Mouse (Mus musculus) central nervous system, embryonic 18 days (tissue): ENCODE results near the gene Prpf6. TPM values are rescaled to one million over a fixed set of nuclear protein-coding genes. Genes with fewer than 3 reads are reported as not detected.

Experiments used
- polyA plus RNA-seq: library from polyadenylated mRNA; depleted of rRNA; stranded (reverse); fragments of >200 nt; gene quantifications from 2 replicates; pipeline ENCODE4 v1.2.3, GENCODE M21; 2012; rRNA removed

The Prpf6 gene
- 34.2 and 36.7 TPM in 2 replicates for polyA plus RNA-seq

DNA sequence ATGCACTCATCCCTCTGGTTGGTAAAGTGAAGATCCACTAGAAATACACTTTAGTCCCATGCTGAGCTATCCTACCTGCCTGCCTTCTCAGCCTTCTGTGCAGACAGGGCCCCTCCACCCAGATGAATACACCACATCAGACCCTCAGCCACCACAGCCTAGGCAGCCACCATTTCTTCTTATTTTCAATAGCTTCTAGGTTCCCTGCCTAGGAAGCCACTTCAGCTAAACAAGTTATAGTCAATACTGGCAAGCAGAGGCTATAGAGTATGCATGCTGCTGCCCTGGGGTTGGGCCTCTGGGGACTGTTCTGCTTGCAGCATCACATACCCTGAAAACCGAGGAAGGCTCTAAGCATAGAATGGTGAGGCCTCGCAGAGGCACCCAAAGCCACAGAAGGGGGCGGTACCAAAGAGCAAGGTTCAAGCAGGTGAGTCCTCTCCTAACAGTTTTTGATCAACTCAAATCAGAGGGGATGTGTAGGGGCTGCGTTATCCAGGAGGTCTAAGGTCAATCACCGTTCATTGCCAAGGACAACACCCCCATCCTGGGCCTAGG is at the start of gene Prpf6:
TSS of gene Prpf6 (plus strand) at position 341 of the 558 bp plus-strand sequence.

DNA sequence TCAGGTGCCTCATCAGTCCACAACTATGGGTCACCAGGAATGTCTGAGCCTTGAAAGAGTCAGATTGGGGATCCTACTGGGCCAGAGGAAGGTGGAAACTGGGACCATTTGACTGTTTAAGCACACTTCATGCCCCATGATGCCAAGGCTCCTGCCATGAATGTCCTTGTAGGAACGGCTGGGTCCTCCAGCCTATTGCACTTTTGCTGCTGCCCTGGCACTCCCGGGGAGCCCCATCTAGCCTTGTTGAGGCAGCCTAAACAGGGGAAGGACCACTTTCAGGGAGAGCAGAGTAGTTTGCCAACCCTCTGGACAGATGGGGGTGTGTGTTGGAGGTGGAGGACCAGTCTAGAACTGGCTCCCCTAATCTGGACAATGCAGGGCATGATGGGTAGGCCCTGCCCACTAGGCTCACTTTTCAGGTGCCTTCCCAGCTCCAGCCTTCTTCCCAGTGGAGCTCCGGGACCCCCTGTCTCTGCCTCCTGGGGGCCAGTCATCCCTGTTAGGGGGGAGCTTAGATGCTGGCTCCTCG is 7.2 kb upstream of the Prpf6 start, which contains the start of gene Uckl1:
TSS of gene Uckl1 (minus strand) at position 482 of the 532 bp plus-strand sequence.

DNA sequence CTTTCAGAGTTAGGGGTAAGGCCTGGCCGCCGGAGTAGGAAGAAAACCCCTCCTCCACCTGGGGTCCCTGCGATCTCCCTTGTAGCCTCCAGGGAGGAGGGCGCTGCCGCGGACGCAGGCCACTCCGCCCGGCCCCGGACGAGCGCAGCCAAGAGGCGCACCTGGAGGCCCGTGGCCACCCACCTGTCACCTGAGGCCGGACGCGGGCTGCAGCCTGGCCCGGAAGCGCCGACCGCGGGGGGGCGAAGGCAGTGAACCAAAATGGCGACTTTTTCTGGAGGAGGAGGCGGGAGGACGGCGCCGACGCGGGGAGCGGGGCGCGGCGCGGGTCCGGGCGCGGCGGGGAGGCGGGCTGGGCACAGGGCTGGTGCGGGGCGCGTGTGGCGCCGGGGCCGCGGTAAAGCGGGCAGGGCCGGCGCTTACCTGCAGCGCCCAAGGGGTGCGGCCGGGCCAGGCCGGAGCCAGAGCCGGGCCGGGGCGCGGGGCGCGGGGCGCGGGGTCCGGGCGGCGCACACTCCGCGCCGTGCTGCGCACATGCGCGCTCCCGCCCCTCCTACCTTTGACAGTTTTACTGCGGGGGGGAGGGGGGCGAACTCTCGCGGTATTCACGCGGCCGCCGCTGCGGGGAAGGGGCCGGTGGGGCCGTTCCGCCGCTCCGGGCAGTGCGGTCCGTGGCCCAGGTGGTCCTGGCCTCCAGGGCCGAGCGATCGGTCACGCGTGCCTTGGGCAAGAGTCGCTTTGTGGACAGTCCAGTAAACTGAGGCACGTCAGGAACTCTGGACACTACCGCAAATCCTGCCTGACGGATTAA is 768 bp downstream of the Prpf6 start, which contains the start of gene Zfp512b:
TSS of gene Zfp512b (minus strand) at position 573 of the 811 bp plus-strand sequence.

DNA sequence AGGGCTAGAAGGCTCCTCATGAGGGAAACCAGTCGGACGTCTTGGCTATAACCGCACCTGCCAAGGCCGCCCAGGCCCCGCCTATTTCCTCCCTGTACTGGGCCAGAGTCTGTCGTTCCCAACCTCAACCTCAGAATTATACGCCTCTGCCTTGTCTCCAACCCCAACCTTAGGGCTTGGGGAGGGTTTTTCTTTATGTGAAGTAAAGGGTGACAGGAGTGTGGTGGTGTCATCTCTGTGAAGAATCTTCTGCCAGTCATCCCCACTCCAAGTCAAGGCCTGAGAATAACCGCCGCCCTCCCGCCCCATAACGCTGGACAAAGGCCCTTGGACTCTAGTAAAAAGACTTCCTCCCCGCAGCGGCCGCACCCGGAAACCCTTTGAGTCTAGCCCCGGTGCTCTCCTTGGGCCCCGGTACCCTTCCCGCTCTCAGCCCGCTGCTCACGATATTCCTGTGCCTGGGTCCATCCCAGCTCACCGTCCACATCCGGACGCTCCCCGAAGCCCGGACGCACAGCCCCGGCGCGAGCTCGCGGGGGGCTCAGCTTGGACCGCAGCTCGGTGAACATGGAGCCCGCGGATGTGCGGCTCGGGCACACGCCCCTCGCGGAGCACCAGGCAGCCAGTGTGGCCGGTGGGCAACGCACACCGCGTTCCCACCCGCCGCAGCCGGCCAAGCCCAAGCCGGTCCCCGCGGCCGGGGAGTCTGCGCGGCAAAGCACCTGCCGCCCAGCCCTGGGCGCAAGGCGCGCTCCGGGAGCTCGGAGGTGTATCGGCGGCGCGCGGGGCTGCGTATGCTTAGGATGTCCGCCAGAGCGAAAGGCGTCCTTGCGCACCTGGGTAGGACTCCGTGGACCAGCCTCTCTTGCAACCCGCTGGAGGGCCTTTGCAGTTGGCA is 7.0 kb downstream of the Prpf6 start, which contains the start of gene Samd10:
TSS of gene Samd10 (minus strand) at position 759 of the 898 bp plus-strand sequence.

DNA sequence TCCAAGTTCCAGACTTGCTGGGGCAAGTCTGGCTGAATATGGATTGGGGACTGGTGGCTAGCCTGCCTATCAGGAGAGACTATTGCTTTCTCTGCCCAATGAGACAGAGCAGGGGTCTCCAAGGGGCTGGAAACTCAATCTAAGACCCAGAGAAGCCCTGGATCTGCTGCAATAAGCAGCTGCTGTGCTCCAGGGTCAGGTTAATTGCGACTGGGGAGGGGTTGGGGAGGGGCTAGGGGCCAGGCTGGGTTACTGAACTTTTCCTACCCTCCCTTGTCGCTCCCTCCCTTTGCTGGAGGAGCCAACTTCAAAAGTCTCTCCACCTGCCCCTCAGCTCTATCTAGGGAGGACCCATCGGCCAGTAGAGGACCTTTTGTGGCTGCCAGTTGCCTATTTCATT is 65.1 kb downstream of the Prpf6 start, which contains the start of gene Gm29797:
TSS of gene Gm29797 (plus strand) at position 301 of the 400 bp plus-strand sequence.

DNA sequence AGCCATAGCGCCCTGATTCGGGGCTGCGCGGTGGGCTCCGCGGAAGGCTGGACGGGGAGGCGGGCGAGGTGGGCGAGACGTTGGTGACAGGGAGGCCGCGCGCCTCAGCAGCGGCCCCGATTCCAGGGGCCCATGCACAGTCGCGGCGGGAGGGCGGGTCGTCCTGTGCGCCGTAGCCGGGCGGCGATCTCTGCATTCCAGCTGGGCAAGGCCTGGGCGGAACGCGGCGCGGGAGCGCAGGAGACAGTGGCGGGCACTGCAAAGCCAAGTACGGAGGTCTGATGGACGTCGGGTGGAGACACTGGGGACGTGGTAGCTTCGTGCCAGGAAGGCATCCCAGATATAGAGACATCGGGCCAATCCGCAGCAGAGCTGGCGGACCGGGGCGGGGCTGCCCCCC is 79.7 kb downstream of the Prpf6 start, which contains the start of gene Sox18:
TSS of gene Sox18 (minus strand) at position 315 of the 400 bp plus-strand sequence.

DNA sequence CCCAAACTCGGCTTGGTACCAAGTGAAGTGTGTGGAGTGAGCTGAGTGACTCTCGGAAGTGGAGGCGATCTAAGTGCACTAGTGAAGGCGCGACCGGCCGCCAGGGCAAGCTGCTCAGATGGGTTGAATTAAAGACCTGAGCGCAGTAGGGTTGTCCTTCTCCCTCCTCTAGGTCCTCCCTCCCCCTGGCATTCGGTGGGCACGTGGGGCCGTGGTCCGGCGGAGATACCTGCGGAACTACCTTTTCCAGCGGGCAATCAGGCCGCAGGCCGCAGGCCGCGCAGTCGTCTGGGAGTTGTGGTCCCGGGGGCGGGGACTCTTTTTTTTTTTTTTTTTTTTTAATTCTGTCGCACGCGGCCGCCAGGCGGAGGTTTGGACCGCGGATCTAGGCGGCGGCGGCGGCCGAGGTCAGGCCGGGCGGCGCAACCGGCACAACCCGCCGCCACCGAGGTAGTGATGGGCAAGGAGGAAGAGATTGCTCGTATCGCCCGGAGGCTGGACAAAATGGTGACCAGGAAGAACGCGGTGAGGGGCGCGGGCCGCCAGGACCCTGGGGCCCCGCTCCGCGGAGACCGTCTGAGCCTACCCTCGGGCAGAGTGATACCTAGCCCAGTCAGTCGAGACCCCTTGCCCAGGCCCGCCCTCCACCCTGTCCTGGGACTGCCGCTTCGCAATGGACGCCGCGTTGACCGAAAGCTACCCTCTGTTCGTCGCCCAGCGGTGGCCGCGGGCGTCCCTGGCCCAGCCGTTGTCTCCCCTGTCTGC is 88.5 kb downstream of the Prpf6 start, which contains the start of gene Tcea2:
TSS of gene Tcea2 (plus strand) at position 360 of the 765 bp plus-strand sequence.

DNA sequence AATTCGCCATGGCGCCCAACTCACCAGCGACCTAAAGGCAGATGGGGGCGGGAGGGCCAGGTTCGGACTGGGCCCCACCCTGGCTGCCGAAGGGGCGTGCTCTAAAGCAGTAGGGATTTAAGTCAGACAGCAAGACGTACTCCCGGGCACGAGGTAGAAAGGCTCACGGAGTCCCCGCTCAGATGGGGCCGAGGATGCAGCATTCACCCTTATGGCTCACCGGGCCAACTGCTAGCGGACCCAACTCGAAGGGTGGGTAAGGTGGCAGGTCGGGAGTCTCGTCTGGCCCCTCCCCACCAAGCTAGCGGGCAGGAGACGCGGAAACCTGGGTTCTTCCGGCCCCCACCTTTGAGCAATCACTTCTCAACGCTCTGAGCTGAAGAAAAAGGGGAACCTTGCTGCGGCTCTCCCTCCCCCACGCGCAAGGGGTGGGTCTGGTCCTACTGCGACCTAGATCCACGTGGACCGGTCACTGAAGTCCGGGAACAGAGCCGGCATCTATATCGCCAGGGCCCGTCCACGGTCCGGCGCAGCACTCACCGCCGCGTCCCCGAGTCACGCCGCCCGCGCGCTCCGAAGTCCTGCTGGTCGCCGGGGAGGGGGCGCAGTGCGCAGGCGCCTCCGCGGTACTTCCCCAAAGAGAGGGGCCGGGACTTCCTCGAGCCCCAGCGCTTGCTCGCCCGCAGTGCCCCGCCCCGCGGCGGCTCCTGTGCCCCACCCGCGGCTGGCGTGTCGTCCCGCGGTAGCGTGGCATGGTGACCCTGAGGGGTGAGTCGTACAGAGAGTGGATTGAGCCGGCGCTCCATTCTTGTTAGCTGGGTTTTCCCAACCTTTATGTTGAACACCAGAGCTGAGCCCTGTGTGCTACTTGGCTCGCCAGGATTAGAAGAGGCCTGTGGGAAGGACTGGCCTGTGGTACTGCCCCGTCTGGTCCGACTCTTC is 101.9 kb downstream of the Prpf6 start, which contains the start of gene Rgs19:
TSS of gene Rgs19 (minus strand) at position 639 of the 942 bp plus-strand sequence.

DNA sequence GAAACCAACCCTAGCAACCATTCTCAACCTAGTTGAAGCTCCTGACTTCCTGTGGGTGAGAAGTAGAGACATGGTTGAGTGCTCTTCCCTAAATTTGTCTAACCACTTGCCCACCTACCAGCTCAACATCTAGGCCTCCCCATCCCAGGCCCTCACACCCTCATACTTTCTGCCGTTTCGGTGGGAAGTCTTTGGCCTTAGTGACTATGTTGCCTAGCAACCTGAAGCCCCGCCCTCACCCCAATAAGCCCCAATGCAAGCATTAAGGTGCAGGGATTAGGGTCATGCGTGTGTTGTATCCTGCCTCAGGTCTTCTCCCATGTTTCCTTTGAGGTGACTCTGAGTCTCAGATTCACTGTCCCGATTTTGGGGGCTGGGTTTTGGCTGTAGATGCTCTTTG is 106.6 kb downstream of the Prpf6 start, which contains the start of gene Lkaaear1:
TSS of gene Lkaaear1 (minus strand) at position 202 of the 400 bp plus-strand sequence.

Other genes starting within 250 kb of the Prpf6 start
- 130 and 133 TPM in 2 replicates for gene Zgpat, start 226.9 kb upstream of the Prpf6 start, polyA plus RNA-seq
- 104 and 107 TPM in 2 replicates for gene Arfrp1, start 226.5 kb upstream of the Prpf6 start, polyA plus RNA-seq
- gene Lime1, start 211.8 kb upstream of the Prpf6 start, polyA plus RNA-seq, result 115 and 119 TPM in 2 replicates
- gene Zbtb46, start 132.4 kb upstream of the Prpf6 start, polyA plus RNA-seq, result 10.0 and 11.4 TPM in 2 replicates
- not detected in 2 replicates for gene Abhd16b, start 98.7 kb upstream of the Prpf6 start, polyA plus RNA-seq
- 108 and 119 TPM in 2 replicates for gene Tpd52l2, start 94.7 kb upstream of the Prpf6 start, polyA plus RNA-seq
- 183 and 196 TPM in 2 replicates for gene Dnajc5, start 71.4 kb upstream of the Prpf6 start, polyA plus RNA-seq
- 149 and 150 TPM in 2 replicates for gene Uckl1, start 7.0 kb upstream of the Prpf6 start, polyA plus RNA-seq
- gene Zfp512b, start 935 bp downstream of the Prpf6 start, polyA plus RNA-seq, result 109 and 115 TPM in 2 replicates
- gene Samd10, start 7.3 kb downstream of the Prpf6 start, polyA plus RNA-seq, result 116 and 121 TPM in 2 replicates
- gene Gm29797, start 65.2 kb downstream of the Prpf6 start, polyA plus RNA-seq, result 0.31 TPM in 1 of 2 replicates, not detected in the other
- 17.6 and 18.4 TPM in 2 replicates for gene Sox18, start 79.8 kb downstream of the Prpf6 start, polyA plus RNA-seq
- 94.0 and 96.3 TPM in 2 replicates for gene Tcea2, start 88.4 kb downstream of the Prpf6 start, polyA plus RNA-seq
- 103 and 106 TPM in 2 replicates for gene Rgs19, start 102.1 kb downstream of the Prpf6 start, polyA plus RNA-seq
- not detected in 2 replicates for gene Lkaaear1, start 106.6 kb downstream of the Prpf6 start, polyA plus RNA-seq
- 82.6 and 85.7 TPM in 2 replicates for gene Oprl1, start 123.1 kb downstream of the Prpf6 start, polyA plus RNA-seq
- gene Myt1, start 171.5 kb downstream of the Prpf6 start, polyA plus RNA-seq, result 34.6 and 34.7 TPM in 2 replicates
- 53.4 and 53.5 TPM in 2 replicates for gene Pcmtd2, start 246.0 kb downstream of the Prpf6 start, polyA plus RNA-seq